Mouse (Mus musculus) limb, embryonic 14.5 days (tissue): ENCODE measurements around the gene Grb14. TPM values are rescaled to one million over a fixed set of nuclear protein-coding genes. Genes with fewer than 3 reads are reported as not detected.
A peak's percentile ranks its signal among the peaks of the same experiment; 100 is the strongest.

ENCODE experiments used
- ATAC-seq: fragments of 200-750 bp; cut with Nextera tagmentation; 2 replicates; pipeline ENCODE4 v1.8.0; 2017; ENCODE audit warnings: low read depth, moderate number of reproducible peaks, moderate TSS enrichment; ENCODE audit not compliant: low FRiP score
- DNase-seq: peaks from one replicate; pipeline ENCODE4 v3.0.0-alpha.2; 2015; ENCODE audit warnings: low spot score
- H3K27ac ChIP-seq: fragments of 300-500 bp; sonication (generic); replicated peaks from 2 replicates; pipeline ENCODE4 v1.5.1; 2014; ENCODE audit warnings: low read depth, mild to moderate bottlenecking, low read length, moderate library complexity, mixed read lengths
- H3K27me3 ChIP-seq: fragments of 300-500 bp; sonication (generic); 2 replicates; pipeline ENCODE4 v1.6.1; 2014; ENCODE audit warnings: low read length, mixed read lengths; ENCODE audit not compliant: control insufficient read depth, insufficient read depth
- H3K36me3 ChIP-seq: fragments of 300-500 bp; sonication (generic); 2 replicates; pipeline ENCODE4 v1.6.1; 2014; ENCODE audit warnings: mild to moderate bottlenecking, low read length, moderate library complexity, mixed read lengths; ENCODE audit not compliant: control insufficient read depth, insufficient read depth
- H3K4me1 ChIP-seq: fragments of 300-500 bp; sonication (generic); 2 replicates; pipeline ENCODE4 v1.6.1; 2014; ENCODE audit warnings: antibody characterized with exemption, low read length, mixed read lengths; ENCODE audit not compliant: control insufficient read depth, insufficient read depth
- H3K4me2 ChIP-seq: fragments of 300-500 bp; sonication (generic); replicated peaks from 2 replicates; pipeline ENCODE4 v1.6.1; 2014; ENCODE audit warnings: low read depth, mild to moderate bottlenecking, low read length, moderate library complexity; ENCODE audit not compliant: severe bottlenecking
- H3K4me3 ChIP-seq: fragments of 300-500 bp; sonication (generic); replicated peaks from 2 replicates; pipeline ENCODE4 v1.5.1; 2014; ENCODE audit warnings: low read length
- H3K9ac ChIP-seq: fragments of 300-500 bp; sonication (generic); 2 replicates; pipeline ENCODE4 v1.6.1; 2014; ENCODE audit warnings: mild to moderate bottlenecking, low read depth, low read length, moderate library complexity; ENCODE audit not compliant: severe bottlenecking
- H3K9me3 ChIP-seq: fragments of 300-500 bp; sonication (generic); 2 replicates; pipeline ENCODE4 v1.6.1; 2016; ENCODE audit warnings: low read length; ENCODE audit not compliant: control insufficient read depth
- POLR2A ChIP-seq: fragments of 200-500 bp; IDR thresholded peaks from 2 replicates; pipeline ENCODE4 v1.8.0; 2012; ENCODE audit warnings: inconsistent platforms, mild to moderate bottlenecking, moderate library complexity, borderline replicate concordance; ENCODE audit not compliant: insufficient read depth, insufficient read length; ENCODE audit errors: extremely low read depth
- WGBS: fragments of 180-500 bp; shearing (Covaris S2); extraction: QIAGEN DNeasy Blood & Tissue Kit; methylation state at CpG from one replicate; pipeline ENCODE4 v1.1.7; 2014; 5-methylcytosine and 5-hydroxymethylcytosine counted together
- polyA plus RNA-seq, 2 experiments: library from polyadenylated mRNA; depleted of rRNA in 1 of 2; stranded (reverse) in 1 of 2; unstranded in 1 of 2; fragments of >200 nt; fragmentation: Nextera tagmentation in 1 of 2; extraction: Ambion mirVana in 1 of 2; gene quantifications; 2 replicates each; pipeline versions ENCODE4 v1.2.1 to v1.2.3; 2012 to 2014

Grb14 gene
- polyA plus RNA-seq, 2 experiments: 3.3 to 6.5 TPM

DNA sequence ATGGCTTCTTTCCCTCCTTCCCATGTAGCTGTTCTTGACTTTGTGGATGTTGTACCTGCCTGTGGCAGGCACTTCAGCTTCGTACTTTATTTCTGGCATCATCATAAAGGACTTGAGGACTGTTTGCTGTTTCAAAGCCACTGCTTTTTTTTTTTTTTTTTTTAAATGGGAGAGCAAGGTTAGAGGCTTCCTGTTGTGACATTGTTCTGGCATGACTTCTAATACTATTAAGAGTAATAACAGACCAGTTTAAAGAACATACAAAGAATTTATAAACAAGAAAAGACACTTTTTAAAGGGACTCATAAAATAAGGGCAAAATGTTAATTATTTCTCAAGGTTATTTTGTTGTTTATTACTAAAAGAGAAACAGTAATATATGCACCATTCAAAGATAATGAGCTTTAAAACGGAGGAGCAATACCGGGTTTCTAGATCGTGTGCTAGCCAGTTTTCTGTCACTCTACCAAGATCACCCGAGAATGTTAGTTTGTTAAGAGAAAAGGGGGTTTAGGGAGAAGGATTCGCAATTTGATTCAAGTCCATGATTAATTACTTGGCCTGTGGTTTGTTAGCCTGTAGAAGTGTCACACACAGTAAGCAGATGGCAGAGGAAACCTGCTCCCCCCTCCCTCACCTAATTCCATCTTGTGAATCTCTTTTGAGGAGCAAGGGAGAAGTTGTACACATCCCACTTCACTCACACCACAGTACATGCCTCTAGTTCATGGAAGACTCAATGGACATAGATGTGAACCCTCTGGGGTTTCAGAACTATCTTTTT lies 23.6 kb upstream of the Grb14 start:
- TF ChIP-seq POLR2A: no peak
- 40% methylated on average over 6 of the region's 6 CpGs for WGBS
- H3K27me3 ChIP-seq: no peaks in the 10 kb centered on the region
- ATAC-seq: no peak
- H3K4me1 ChIP-seq: no peaks in the 10 kb centered on the region
- H3K4me3 ChIP-seq: no peak overlapping the region
- no peaks in the 10 kb centered on the region for H3K36me3 ChIP-seq
- H3K9ac ChIP-seq: no peak overlapping the region
- no peaks in the 10 kb centered on the region for H3K9me3 ChIP-seq
- no peak overlapping the region for H3K4me2 ChIP-seq
- no peak for DNase-seq
- H3K27ac ChIP-seq: no peak overlapping the region

GRCm38 (mm10) chr2:65038164-65038563 lies 13.4 kb upstream of the Grb14 start:
- DNase-seq: no peak
- no peaks in the 10 kb centered on the region for H3K9me3 ChIP-seq
- H3K9ac ChIP-seq: no peak overlapping the region
- H3K4me2 ChIP-seq: no peak overlapping the region
- no peak overlapping the region for H3K4me3 ChIP-seq
- ATAC-seq: no peak
- H3K36me3 ChIP-seq: no peaks in the 10 kb centered on the region
- whole genome bisulfite sequencing: 37% methylated on average over 4 of the region's 4 CpGs
- H3K27ac ChIP-seq: no peak overlapping the region
- no peak for TF ChIP-seq POLR2A
- H3K4me1 ChIP-seq: no peaks in the 10 kb centered on the region
- no peaks in the 10 kb centered on the region for H3K27me3 ChIP-seq

DNA sequence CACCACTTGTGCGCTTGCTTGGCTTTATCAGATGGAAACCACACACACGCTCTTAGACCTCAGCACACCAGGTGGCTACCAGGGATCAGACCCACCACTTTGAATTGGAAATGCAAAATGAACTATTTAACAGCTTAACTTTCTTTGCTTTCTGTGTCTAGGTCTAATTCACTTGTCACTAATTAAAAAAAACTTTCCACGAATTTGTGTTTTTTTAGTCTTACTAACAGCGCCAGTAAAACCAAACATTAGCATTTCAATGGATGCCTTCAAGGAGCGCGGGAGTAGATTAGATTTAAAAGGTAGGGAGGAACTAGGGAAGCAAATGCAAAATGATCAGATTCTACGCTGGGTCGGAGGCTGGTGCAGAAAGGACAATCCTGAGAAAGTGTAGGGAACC lies 12.8 kb upstream of the Grb14 start:
- Histone ChIP-seq H3K4me1 (no peaks in the 10 kb centered on the region), H3K27me3 (no peaks in the 10 kb centered on the region), H3K36me3 (no peaks in the 10 kb centered on the region), H3K9ac (no peak overlapping the region), H3K4me2 (no peak overlapping the region), H3K27ac (no peak overlapping the region), H3K9me3 (no peaks in the 10 kb centered on the region), H3K4me3 (no peak overlapping the region)
- TF ChIP-seq POLR2A: no peak
- no peak for DNase-seq
- WGBS: 44% methylated on average over 8 of the region's 8 CpGs
- no peak for ATAC-seq

GRCm38 (mm10) chr2:65022363-65023240 lies 2.2 kb downstream of the Grb14 start:
- Histone ChIP-seq H3K4me1 (peaks cover 7% of the 10 kb centered on the region; the same call in 1 of the 2 replicates), H3K27me3 (no peaks in the 10 kb centered on the region), H3K4me2 (peak overlapping the region; percentile 98), H3K36me3 (no peaks in the 10 kb centered on the region), H3K27ac (no peak overlapping the region), H3K9ac (peak overlapping the region; percentile 66), H3K4me3 (peak overlapping the region; percentile 70), H3K9me3 (no peaks in the 10 kb centered on the region)
- peak; percentile 83 for ATAC-seq
- WGBS: under 1% methylated on average over 45 of the region's 71 CpGs
- TF ChIP-seq POLR2A: no peak
- peak; percentile 29 for DNase-seq

GRCm38 (mm10) chr2:65021691-65022362 lies 3.0 kb downstream of the Grb14 start:
- Histone ChIP-seq H3K36me3 (no peaks in the 10 kb centered on the region), H3K9ac (peak overlapping the region; percentile 66), H3K4me1 (peaks cover 7% of the 10 kb centered on the region; the same call in 1 of the 2 replicates), H3K4me2 (peak overlapping the region; percentile 98), H3K27me3 (no peaks in the 10 kb centered on the region), H3K9me3 (no peaks in the 10 kb centered on the region), H3K27ac (no peak overlapping the region), H3K4me3 (peak overlapping the region; percentile 70)
- no peak for DNase-seq
- WGBS: 8% methylated on average over 15 of the region's 15 CpGs
- no peak for ATAC-seq
- no peak for TF ChIP-seq POLR2A
